Mouse (Mus musculus) activated CD4-positive, CD25-positive, alpha-beta regulatory T cell (primary cell): ENCODE measurements around the gene Olfr794. TPM values are rescaled to one million over a fixed set of nuclear protein-coding genes. Genes with fewer than 3 reads are reported as not detected.

ENCODE experiments used
- polyA plus RNA-seq, 2 experiments: library from polyadenylated mRNA; unstranded; fragments of 100-300 nt; shearing (Covaris generic); gene quantifications; one replicate each; pipeline ENCODE4 v1.2.1; 2017

Gene Olfr794
- not detected for polyA plus RNA-seq

GRCm38 (mm10) chr10:129567355-129567754 lies at the start of gene Olfr794:
Olfr794 (plus strand) TSS chr10:129567655.

GRCm38 (mm10) chr10:129521492-129521891 lies 46.0 kb upstream of the Olfr794 start, which contains the start of gene Olfr791:
Olfr791 (plus strand) TSS chr10:129521792.

GRCm38 (mm10) chr10:129538862-129539261 lies 28.6 kb upstream of the Olfr794 start, which contains the start of gene Olfr792:
Olfr792 (plus strand) TSS chr10:129539162.

GRCm38 (mm10) chr10:129612470-129612869 lies 45.0 kb downstream of the Olfr794 start, which contains the start of gene Olfr796:
Olfr796 (minus strand) TSS chr10:129612570.

Other genes with a start within 250 kb of the Olfr794 start
- under 1 TPM in 1 of 2 experiments, not detected in 1; 0.09 TPM for gene Olfr780, start 249.5 kb upstream of the Olfr794 start, polyA plus RNA-seq
- gene Olfr781, start 238.8 kb upstream of the Olfr794 start, polyA plus RNA-seq, result not detected
- not detected for gene Olfr782, start 218.8 kb upstream of the Olfr794 start, polyA plus RNA-seq
- gene Olfr784, start 183.6 kb upstream of the Olfr794 start, polyA plus RNA-seq, result not detected
- gene Olfr785, start 162.2 kb upstream of the Olfr794 start, polyA plus RNA-seq, result not detected
- not detected for gene Olfr786, start 140.3 kb upstream of the Olfr794 start, polyA plus RNA-seq
- under 1 TPM in 1 of 2 experiments, not detected in 1; 0.23 TPM for gene Olfr787, start 105.8 kb upstream of the Olfr794 start, polyA plus RNA-seq
- under 1 TPM in 1 of 2 experiments, not detected in 1; 0.12 TPM for gene Olfr788, start 96.7 kb upstream of the Olfr794 start, polyA plus RNA-seq
- gene Olfr789, start 82.9 kb upstream of the Olfr794 start, polyA plus RNA-seq, result not detected
- not detected for gene Olfr790, start 69.2 kb upstream of the Olfr794 start, polyA plus RNA-seq
- not detected for gene Olfr791, start 45.9 kb upstream of the Olfr794 start, polyA plus RNA-seq
- under 1 TPM in 1 of 2 experiments, not detected in 1; 0.15 TPM for gene Olfr792, start 28.5 kb upstream of the Olfr794 start, polyA plus RNA-seq
- gene Olfr796, start 44.9 kb downstream of the Olfr794 start, polyA plus RNA-seq, result under 1 TPM in 1 of 2 experiments, not detected in 1; 0.07 TPM
- gene Olfr798, start 60.3 kb downstream of the Olfr794 start, polyA plus RNA-seq, result not detected
- gene Olfr799, start 69.8 kb downstream of the Olfr794 start, polyA plus RNA-seq, result under 1 TPM in 1 of 2 experiments, not detected in 1; 0.18 TPM
- gene Olfr800, start 90.0 kb downstream of the Olfr794 start, polyA plus RNA-seq, result not detected
- gene Olfr801, start 106.2 kb downstream of the Olfr794 start, polyA plus RNA-seq, result under 1 TPM in 1 of 2 experiments, not detected in 1; 0.30 TPM
- gene Olfr802, start 120.5 kb downstream of the Olfr794 start, polyA plus RNA-seq, result not detected
- not detected for gene Olfr803, start 126.6 kb downstream of the Olfr794 start, polyA plus RNA-seq
- not detected for gene Olfr804, start 135.6 kb downstream of the Olfr794 start, polyA plus RNA-seq
- not detected for gene Olfr805, start 161.7 kb downstream of the Olfr794 start, polyA plus RNA-seq
- gene Olfr806, start 174.3 kb downstream of the Olfr794 start, polyA plus RNA-seq, result not detected
- not detected for gene Olfr807, start 190.1 kb downstream of the Olfr794 start, polyA plus RNA-seq
- not detected for gene Olfr808, start 197.8 kb downstream of the Olfr794 start, polyA plus RNA-seq
- gene Olfr809, start 207.0 kb downstream of the Olfr794 start, polyA plus RNA-seq, result not detected
- not detected for gene Olfr810, start 227.3 kb downstream of the Olfr794 start, polyA plus RNA-seq
- not detected for gene Olfr811, start 236.7 kb downstream of the Olfr794 start, polyA plus RNA-seq